Mouse (Mus musculus): Measurements from ENCODE around the gene Gpd1.

DNA sequence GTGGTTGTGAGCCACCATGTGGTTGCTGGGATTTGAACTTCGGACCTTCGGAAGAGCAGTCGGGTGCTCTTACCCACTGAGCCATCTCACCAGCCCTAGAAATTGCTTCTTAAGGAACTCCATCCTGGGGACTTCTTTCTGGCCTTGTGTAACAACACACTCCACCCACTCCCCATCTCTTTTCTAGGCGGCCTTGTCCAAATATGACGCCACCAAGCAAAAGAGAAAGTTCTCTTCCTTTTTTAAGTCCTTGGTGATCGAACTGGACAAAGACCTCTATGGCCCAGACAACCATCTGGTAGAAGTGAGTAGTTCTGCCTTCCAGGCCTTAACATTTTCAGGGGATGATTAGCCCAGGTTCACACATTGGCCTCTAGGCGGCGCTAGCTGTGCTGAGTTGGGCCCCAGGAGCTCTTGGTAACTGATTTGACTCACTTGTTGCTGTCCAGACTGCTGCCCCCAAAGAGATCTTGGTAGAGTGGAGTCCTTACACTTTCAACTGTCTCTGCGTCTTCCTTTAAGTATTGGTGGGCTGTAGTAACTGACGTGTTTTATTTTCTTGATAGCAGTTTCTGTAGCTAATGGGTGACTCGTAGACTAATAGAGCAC lies 11.8 kb upstream of the Gpd1 start, which contains the start of gene Gm17349:
- no peak for TF ChIP-seq GATA1 (IDR thresholded peaks at IDR 0.05; ENCODE audit: borderline replicate concordance, low read length)
- no peak for TF ChIP-seq FLI1 (IDR thresholded peaks at IDR 0.05; ENCODE audit: low read length)

Data from megakaryocyte, embryonic 14.5 days (primary cell).